Mouse (Mus musculus) T-helper 2 cell (primary cell): ENCODE data around the gene Chil3.
"Not testable (repeated sequence)": the region's sequence is repeated elsewhere in the genome, so short reads cannot be mapped to it uniquely, and the experiment has no call there.

Experiments used
- in situ Hi-C: fragments of 300-600 bp; cut with MboI, MseI; formaldehyde crosslinking; loops from one replicate; pipeline ENCODE4 v1.15.1; 2025; ENCODE audit warnings: high pct_unique_total_duplicates

Chil3 gene

GRCm38 (mm10) chr3:106167464-106167863 is at the start of gene Chil3:
Chil3 (minus strand) TSS chr3:106167564.
- in situ Hi-C loops: loop anchor here (5.0 kb wide), 1 partner anchor 50 kb away; the partner anchor contains the start of gene Chil4

- in situ Hi-C loops: not testable (repeated sequence)
These were observed 30.7 kb upstream of the Chil3 start for GRCm38 (mm10) chr3:106198030-106198429.

GRCm38 (mm10) chr3:106197246-106197645 is 29.9 kb upstream of the Chil3 start:
- in situ Hi-C loops: not testable (repeated sequence)

- in situ Hi-C loops: no loop called here
These were observed 28.9 kb upstream of the Chil3 start for GRCm38 (mm10) chr3:106196276-106196675.

GRCm38 (mm10) chr3:106195486-106195885 is 28.1 kb upstream of the Chil3 start:
- in situ Hi-C loops: no loop called here

GRCm38 (mm10) chr3:106187991-106188390 is 20.6 kb upstream of the Chil3 start:
- in situ Hi-C loops: no loop called here

- in situ Hi-C loops: no loop called here
These were observed 10.3 kb upstream of the Chil3 start for GRCm38 (mm10) chr3:106177509-106178189.

- in situ Hi-C loops: not testable (repeated sequence)
These were observed 7.6 kb upstream of the Chil3 start for GRCm38 (mm10) chr3:106174971-106175370.

- in situ Hi-C loops: not testable (repeated sequence)
These were observed 5.1 kb upstream of the Chil3 start for GRCm38 (mm10) chr3:106172506-106172905.

- in situ Hi-C loops: no loop called here
These were observed 3.9 kb upstream of the Chil3 start for GRCm38 (mm10) chr3:106171135-106171731.

- in situ Hi-C loops: no loop called here
These were observed 3.2 kb upstream of the Chil3 start for GRCm38 (mm10) chr3:106170522-106171053.

- in situ Hi-C loops: no loop called here
These were observed 13.0 kb downstream of the Chil3 start for GRCm38 (mm10) chr3:106154413-106154812.

GRCm38 (mm10) chr3:106144081-106144480 is 23.3 kb downstream of the Chil3 start:
- in situ Hi-C loops: no loop called here

- in situ Hi-C loops: no loop called here
These were observed 35.7 kb downstream of the Chil3 start for GRCm38 (mm10) chr3:106131690-106132089.

GRCm38 (mm10) chr3:106128807-106129493 is 38.4 kb downstream of the Chil3 start:
- in situ Hi-C loops: loop anchor here (5.0 kb wide), 1 partner anchor 178 kb away; no protein-coding TSS in a partner anchor

GRCm38 (mm10) chr3:106126999-106127398 is 40.4 kb downstream of the Chil3 start:
- in situ Hi-C loops: loop anchor here (5.0 kb wide), 1 partner anchor 180 kb away; no protein-coding TSS in a partner anchor

- in situ Hi-C loops: no loop called here
These were observed 54.4 kb downstream of the Chil3 start, which contains the start of gene Chia1 for GRCm38 (mm10) chr3:106112929-106113328. Chia1 (plus strand) TSS chr3:106113229.
